Mouse (Mus musculus) embryo, embryonic 11.5 days (tissue): ENCODE measurements at regions not wholly inside any gene's neighbourhood (a gene's known extent, or its start where the extent isn't known, plus 50 kb on each side); places are given as distances from the start of the nearest gene placed in this dataset.

Experiments used
- DNase-seq: peaks from one replicate; pipeline ENCODE4 v3.0.0-alpha.2; 2012; ENCODE audit warnings: low read depth, low spot score

DNA sequence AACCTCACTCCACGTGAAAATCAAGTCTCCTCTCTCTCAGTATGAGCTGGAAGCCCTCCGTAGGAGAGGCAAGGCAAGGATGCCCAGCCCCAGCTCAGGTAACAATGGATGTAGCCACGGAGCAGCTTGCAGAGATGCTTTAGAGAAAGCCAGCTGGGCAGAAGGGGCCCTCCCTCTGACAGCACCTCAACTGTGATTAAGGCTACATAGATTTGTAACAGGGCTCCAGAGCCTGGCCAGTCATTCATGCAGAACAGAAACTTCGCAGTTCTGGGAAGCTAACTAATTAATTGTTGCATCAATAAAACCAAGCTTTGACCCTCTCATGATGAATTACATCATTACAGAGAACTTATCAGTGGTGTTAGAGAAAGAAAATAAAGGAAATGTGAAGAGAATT is 480.8 kb downstream of the Grin2a start:
- no peak for DNase-seq
